Mouse (Mus musculus): ENCODE data around the gene Xndc1.
"Not testable (repeated sequence)": the region's sequence is repeated elsewhere in the genome, so short reads cannot be mapped to it uniquely, and the experiment has no call there.

Gene Xndc1

GRCm38 (mm10) chr7:102065046-102065891, at the start of gene Xndc1, which contains the start of the genes Rnf121 and Xntrpc:
Xndc1 (plus strand) TSS chr7:102065511.
Rnf121 (minus strand) TSS chr7:102065469.
Xntrpc (plus strand) TSS chr7:102065713.
- peak; percentile 93 for DNase-seq

- no peak for DNase-seq
These were observed 48.4 kb upstream of the Xndc1 start for GRCm38 (mm10) chr7:102016936-102017335.

GRCm38 (mm10) chr7:102017452-102017851, 47.9 kb upstream of the Xndc1 start:
- no peak for DNase-seq

- DNase-seq, result no peak
These were observed 47.3 kb upstream of the Xndc1 start for GRCm38 (mm10) chr7:102018034-102018433.

- DNase-seq, result no peak
These were observed 46.7 kb upstream of the Xndc1 start, which contains the start of gene Il18bp for GRCm38 (mm10) chr7:102018590-102018989. Il18bp (minus strand) TSS chr7:102018690.

GRCm38 (mm10) chr7:102019362-102019761, 45.9 kb upstream of the Xndc1 start:
- no peak for DNase-seq

- not testable (repeated sequence) for DNase-seq
These were observed 44.4 kb upstream of the Xndc1 start for GRCm38 (mm10) chr7:102020934-102021333.

- DNase-seq, result no peak
These were observed 41.5 kb upstream of the Xndc1 start for GRCm38 (mm10) chr7:102023821-102024220.

GRCm38 (mm10) chr7:102025187-102026119, 39.9 kb upstream of the Xndc1 start:
- no peak for DNase-seq

- DNase-seq, result no peak
These were observed 30.4 kb upstream of the Xndc1 start for GRCm38 (mm10) chr7:102034904-102035303.

GRCm38 (mm10) chr7:102035534-102035933, 29.8 kb upstream of the Xndc1 start:
- DNase-seq, result no peak

- DNase-seq, result no peak
These were observed 28.0 kb upstream of the Xndc1 start for GRCm38 (mm10) chr7:102037318-102037717.

GRCm38 (mm10) chr7:102042314-102042713, 23.0 kb upstream of the Xndc1 start:
- DNase-seq, result no peak

- peak; percentile 9 for DNase-seq
These were observed 16.8 kb upstream of the Xndc1 start for GRCm38 (mm10) chr7:102048524-102048923.

- DNase-seq, result no peak
These were observed 4.0 kb upstream of the Xndc1 start for GRCm38 (mm10) chr7:102061353-102061752.

GRCm38 (mm10) chr7:102062203-102062602, 3.1 kb upstream of the Xndc1 start:
- DNase-seq, result no peak

- no peak for DNase-seq
These were observed 1.4 kb upstream of the Xndc1 start for GRCm38 (mm10) chr7:102063891-102064290.

- no peak for DNase-seq
These were observed 661 bp upstream of the Xndc1 start for GRCm38 (mm10) chr7:102064655-102065045.

GRCm38 (mm10) chr7:102066363-102066762, 1.1 kb downstream of the Xndc1 start:
- DNase-seq, result no peak

- peak; percentile 54 for DNase-seq
These were observed 11.5 kb downstream of the Xndc1 start for GRCm38 (mm10) chr7:102076714-102077296.

GRCm38 (mm10) chr7:102078517-102078916, 13.2 kb downstream of the Xndc1 start:
- peak; percentile 37 for DNase-seq

- no peak for DNase-seq
These were observed 15.0 kb downstream of the Xndc1 start for GRCm38 (mm10) chr7:102080311-102080710.

- DNase-seq, result no peak
These were observed 16.5 kb downstream of the Xndc1 start for GRCm38 (mm10) chr7:102081784-102082183.
